Mouse (Mus musculus) bone marrow, adult 2 months (tissue): Measurements from ENCODE around the gene Tctn1. TPM values are rescaled to one million over a fixed set of nuclear protein-coding genes. Genes with fewer than 3 reads are reported as not detected.
A peak's percentile ranks its signal among the peaks of the same experiment; 100 is the strongest.

Experiments
- H3K27ac ChIP-seq: fragments of 200-500 bp; 2 replicates; pipeline ENCODE4 v1.5.1; 2012; ENCODE audit warnings: low read depth, mild to moderate bottlenecking, control low read depth, inconsistent platforms, low read length; ENCODE audit not compliant: control insufficient read depth, poor library complexity, insufficient read depth
- H3K4me1 ChIP-seq: fragments of 200-500 bp; 2 replicates; pipeline ENCODE4 v1.6.1; 2011; ENCODE audit warnings: low read length; ENCODE audit not compliant: control insufficient read depth, insufficient read depth
- H3K4me3 ChIP-seq: fragments of 200-500 bp; replicated peaks from 2 replicates; pipeline ENCODE3; 2011; ENCODE audit warnings: mild to moderate bottlenecking, low read depth, low read length, control low read depth; ENCODE audit not compliant: control insufficient read depth
- CTCF ChIP-seq: fragments of 200-500 bp; IDR thresholded peaks from 2 replicates; pipeline ENCODE4 v1.5.1; 2011; ENCODE audit warnings: low read length, control low read depth; ENCODE audit not compliant: control insufficient read depth, insufficient read depth
- POLR2A ChIP-seq: fragments of 200-500 bp; IDR thresholded peaks from 2 replicates; pipeline ENCODE4 v1.6.1; 2011; ENCODE audit warnings: low read depth, mild to moderate bottlenecking, control low read depth, low read length, borderline replicate concordance; ENCODE audit not compliant: control insufficient read depth
- WGBS: fragments of 180-500 bp; shearing (Covaris S2); methylation state at CpG from one replicate; pipeline ENCODE4 v1.1.7; 2018; 5-methylcytosine and 5-hydroxymethylcytosine counted together
- polyA plus RNA-seq: library from polyadenylated mRNA; stranded (reverse); fragments of >200 nt; gene quantifications from 2 replicates; pipeline ENCODE4 v1.2.4, GENCODE M21; 2011; ENCODE audit warnings: low replicate concordance; ENCODE audit not compliant: missing spikeins, insufficient read depth, insufficient read length

Gene Tctn1
- polyA plus RNA-seq, 1 experiment: 17.7 TPM

- H3K4me1 ChIP-seq: peaks cover 12% of the 10 kb centered on the region
- 77% methylated on average over 2 of the region's 2 CpGs for WGBS
- H3K4me3 ChIP-seq: no peak overlapping the region
- no peak overlapping the region for H3K27ac ChIP-seq
- TF ChIP-seq POLR2A (no peak), CTCF (no peak)
Observed at GRCm38 (mm10) chr5:122265942-122266341, 1.7 kb upstream of the Tctn1 start.

- TF ChIP-seq CTCF: no peak
- no peak for TF ChIP-seq POLR2A
- Histone ChIP-seq H3K4me1 (peaks cover 12% of the 10 kb centered on the region), H3K27ac (no peak overlapping the region), H3K4me3 (no peak overlapping the region)
- 61% methylated on average over 3 of the region's 3 CpGs for WGBS
Observed at GRCm38 (mm10) chr5:122265187-122265586, 927 bp upstream of the Tctn1 start.

DNA sequence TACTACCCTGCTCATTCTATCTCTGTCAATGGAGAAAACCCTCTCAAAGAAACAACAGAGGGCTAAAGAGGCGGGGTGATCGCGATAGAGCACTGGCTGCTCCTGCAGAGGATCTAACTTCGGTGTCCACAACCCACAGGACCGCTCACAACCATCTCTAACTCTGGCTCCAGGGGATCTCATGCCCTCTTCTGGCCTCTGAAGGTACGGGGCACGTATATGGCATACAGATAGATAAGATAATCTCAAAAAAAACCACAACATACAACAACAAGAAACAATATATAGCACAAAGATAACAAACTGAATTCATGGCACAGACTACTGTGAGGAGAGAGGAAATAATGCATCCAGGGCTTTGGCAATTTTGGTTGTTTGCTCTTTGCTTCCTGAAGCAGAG, 2.2 kb downstream of the Tctn1 start:
- no peak for TF ChIP-seq POLR2A
- peak; percentile 62 for TF ChIP-seq CTCF
- WGBS: 33% methylated on average over 7 of the region's 7 CpGs
- 0 out of 2 replicates have a peak overlapping the region, but pooled peaks have one; percentile 8 for H3K27ac ChIP-seq

GRCm38 (mm10) chr5:122258027-122258741, 6.1 kb downstream of the Tctn1 start:
- TF ChIP-seq POLR2A (no peak), CTCF (no peak)
- peak overlapping the region; percentile 4; the same call in 1 of the 2 replicates for H3K27ac ChIP-seq
- no peak overlapping the region for H3K4me3 ChIP-seq
- 28% methylated on average over 6 of the region's 6 CpGs for WGBS
- H3K4me1 ChIP-seq: peaks cover 1% of the 10 kb centered on the region; the same call in 1 of the 2 replicates

More for the DNA sequence above, 2.2 kb downstream of the Tctn1 start:
- H3K4me1 ChIP-seq: peaks cover 5% of the 10 kb centered on the region; the same call in 1 of the 2 replicates
- no peak overlapping the region for H3K4me3 ChIP-seq

DNA sequence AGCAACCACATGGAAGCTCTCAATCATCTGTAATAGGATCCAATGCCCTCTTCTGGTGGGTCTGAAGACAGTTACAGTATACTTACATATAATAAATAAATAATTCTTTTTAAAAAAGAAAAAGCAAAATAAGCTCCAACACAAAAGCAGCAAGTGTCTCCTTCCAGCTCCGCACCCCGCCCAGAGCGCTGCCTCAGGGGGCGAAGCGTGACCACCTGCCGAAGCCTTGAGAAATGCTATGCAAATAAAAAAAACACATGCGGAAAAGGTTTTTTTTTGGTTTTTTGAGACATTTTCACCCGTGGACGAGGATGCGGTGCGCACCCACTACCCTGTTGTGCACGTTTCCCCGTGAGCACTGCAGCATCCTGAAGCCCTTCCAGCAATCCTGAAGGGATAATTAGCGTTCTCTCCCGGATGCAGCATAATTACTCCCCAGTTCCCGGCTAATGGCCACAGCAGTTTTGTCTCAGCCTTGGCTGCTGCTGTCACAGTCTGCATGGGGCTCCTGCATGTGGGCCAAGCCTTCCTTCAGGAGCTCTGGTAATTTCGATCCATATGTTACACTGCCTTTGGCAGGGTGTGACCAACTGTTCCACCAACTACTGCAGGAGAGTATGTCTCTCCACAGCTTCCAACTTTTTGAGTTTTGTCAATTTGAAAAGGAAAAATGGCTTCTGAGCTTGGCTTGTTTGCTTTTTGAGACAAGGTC, 12.2 kb downstream of the Tctn1 start:
- Histone ChIP-seq H3K4me1 (no peaks in the 10 kb centered on the region; the same call in 1 of the 2 replicates), H3K4me3 (no peak overlapping the region), H3K27ac (no peak overlapping the region)
- no peak for TF ChIP-seq POLR2A
- no peak for TF ChIP-seq CTCF
- 93% methylated on average over 17 of the region's 17 CpGs for WGBS

DNA sequence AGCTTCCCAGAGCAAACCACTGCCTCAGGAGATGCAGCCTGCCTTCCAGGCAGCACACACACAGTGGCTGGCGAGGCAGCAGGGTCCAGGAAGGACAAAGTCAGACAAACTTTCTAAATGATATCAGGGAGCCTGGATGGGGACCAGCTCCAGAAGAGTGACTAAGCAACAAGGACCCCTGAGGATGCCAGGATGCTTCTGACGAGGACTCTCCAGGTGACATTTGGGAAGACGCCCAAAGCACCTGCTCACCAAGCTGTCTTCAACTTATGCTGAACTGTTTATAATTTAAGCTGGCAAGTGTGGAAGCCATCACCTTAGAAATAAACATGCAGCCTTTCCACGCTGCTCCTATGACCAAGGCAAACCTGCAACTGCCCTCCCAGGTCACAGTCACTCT, 15.0 kb downstream of the Tctn1 start:
- no peak overlapping the region for H3K27ac ChIP-seq
- H3K4me3 ChIP-seq: no peak overlapping the region
- 89% methylated on average over 4 of the region's 4 CpGs for WGBS
- H3K4me1 ChIP-seq: peaks cover 4% of the 10 kb centered on the region
- TF ChIP-seq POLR2A: no peak
- no peak for TF ChIP-seq CTCF

GRCm38 (mm10) chr5:122247934-122248333, 16.3 kb downstream of the Tctn1 start:
- H3K4me3 ChIP-seq: no peak overlapping the region
- H3K4me1 ChIP-seq: peaks cover 10% of the 10 kb centered on the region
- TF ChIP-seq POLR2A (no peak), CTCF (no peak)
- no peak overlapping the region for H3K27ac ChIP-seq
- 85% methylated on average over 7 of the region's 7 CpGs for WGBS

GRCm38 (mm10) chr5:122247529-122247928, 16.7 kb downstream of the Tctn1 start:
- no peak overlapping the region for H3K4me3 ChIP-seq
- WGBS: 92% methylated on average over 11 of the region's 11 CpGs
- no peak overlapping the region for H3K27ac ChIP-seq
- no peak for TF ChIP-seq POLR2A
- TF ChIP-seq CTCF: no peak
- peaks cover 10% of the 10 kb centered on the region for H3K4me1 ChIP-seq
